Mouse (Mus musculus) embryo, embryonic 11.5 days (tissue): Measurements from ENCODE around the gene Stip1.

Source experiments
- DNase-seq: peaks from one replicate; pipeline ENCODE4 v3.0.0-alpha.2; 2012; ENCODE audit warnings: low read depth, low spot score

Stip1 gene

DNA sequence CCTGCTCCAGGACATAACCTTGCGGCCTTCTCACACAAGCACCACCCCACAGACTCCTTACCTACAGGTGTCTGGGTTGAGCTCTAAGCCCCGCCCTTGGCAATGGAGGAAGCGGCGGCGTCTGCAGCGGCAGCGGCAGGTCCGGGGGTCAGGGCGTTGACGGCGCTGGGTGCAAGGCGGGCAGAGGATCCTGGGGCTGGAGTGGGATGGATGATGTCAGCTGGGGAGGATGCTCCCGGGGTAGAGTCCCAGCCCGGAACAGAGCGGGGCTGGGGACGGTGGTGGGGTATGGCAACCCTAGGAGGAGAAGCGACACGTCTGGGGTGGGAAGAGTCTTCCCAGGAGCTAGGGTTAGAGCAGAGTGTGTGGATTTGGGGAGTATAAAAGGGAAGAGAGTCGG lies 54.5 kb downstream of the Stip1 start:
- DNase-seq: no peak

GRCm38 (mm10) chr19:6983621-6984020 lies 56.1 kb downstream of the Stip1 start:
- DNase-seq: no peak

DNA sequence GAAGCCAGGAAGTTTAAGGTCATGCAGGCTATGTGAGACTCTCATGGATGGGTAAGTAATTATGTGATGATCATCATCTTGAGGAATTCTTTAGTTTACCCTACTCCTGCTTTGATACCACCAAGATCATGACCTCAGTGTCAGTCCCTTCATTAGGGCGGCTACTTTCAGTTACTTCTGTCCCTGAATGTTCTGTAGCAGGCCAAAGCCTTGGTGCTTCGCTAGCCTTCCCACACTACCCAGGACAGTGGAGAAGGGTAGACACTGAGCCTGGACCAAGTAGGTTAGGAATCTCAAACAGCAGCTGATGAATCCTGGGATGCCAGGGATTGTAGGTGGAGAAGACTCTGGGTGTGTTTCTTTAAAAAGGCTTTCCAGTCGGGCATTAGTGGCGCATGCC lies 58.3 kb downstream of the Stip1 start:
- DNase-seq: no peak

DNA sequence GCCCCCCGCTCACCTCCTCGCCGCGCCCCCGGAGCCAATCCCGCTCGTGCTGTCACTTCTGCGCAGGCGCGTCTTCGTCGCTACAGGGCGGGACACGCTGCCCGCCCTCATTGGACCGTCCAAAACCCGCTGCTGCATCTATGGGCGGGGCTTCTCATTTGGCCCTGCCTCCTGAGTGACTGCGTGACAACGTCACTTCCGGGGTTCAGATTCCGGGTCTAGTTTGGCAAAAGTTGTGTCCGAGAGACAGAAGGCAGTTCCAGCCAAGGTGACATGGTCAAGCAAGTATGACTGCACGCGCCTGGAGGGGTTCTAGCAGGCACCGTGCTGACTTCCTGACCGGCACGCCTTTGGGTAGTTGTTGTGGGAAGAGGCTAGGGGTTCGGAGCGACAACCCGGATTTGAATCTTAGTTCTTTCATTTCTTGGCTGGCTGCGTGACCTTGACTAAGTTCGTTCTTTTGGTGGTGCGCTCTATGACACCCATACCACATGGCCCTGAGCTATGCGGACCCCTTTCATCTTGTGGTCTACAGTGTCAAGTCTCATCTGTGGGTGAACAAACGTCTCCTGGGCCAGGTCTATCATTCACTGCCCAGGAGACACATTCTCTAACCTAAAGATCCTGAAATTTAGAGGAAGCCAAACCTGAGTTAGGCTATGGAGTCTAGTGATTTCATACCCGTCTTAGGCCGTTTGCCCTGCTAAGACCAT lies 59.2 kb downstream of the Stip1 start, which contains the start of gene Fkbp2:
Gene Fkbp2, minus strand, starts transcription at position 121 of the 713 bp plus-strand sequence.
- peak; percentile 99 for DNase-seq

- peak; percentile 98 for DNase-seq
Observed at GRCm38 (mm10) chr19:6979486-6980380, 60.0 kb downstream of the Stip1 start.

GRCm38 (mm10) chr19:6979001-6979479 lies 60.7 kb downstream of the Stip1 start:
- DNase-seq: no peak

GRCm38 (mm10) chr19:6978639-6978974 lies 61.2 kb downstream of the Stip1 start:
- DNase-seq: no peak

- no peak for DNase-seq
Observed at GRCm38 (mm10) chr19:6977759-6978638, 61.8 kb downstream of the Stip1 start.

DNA sequence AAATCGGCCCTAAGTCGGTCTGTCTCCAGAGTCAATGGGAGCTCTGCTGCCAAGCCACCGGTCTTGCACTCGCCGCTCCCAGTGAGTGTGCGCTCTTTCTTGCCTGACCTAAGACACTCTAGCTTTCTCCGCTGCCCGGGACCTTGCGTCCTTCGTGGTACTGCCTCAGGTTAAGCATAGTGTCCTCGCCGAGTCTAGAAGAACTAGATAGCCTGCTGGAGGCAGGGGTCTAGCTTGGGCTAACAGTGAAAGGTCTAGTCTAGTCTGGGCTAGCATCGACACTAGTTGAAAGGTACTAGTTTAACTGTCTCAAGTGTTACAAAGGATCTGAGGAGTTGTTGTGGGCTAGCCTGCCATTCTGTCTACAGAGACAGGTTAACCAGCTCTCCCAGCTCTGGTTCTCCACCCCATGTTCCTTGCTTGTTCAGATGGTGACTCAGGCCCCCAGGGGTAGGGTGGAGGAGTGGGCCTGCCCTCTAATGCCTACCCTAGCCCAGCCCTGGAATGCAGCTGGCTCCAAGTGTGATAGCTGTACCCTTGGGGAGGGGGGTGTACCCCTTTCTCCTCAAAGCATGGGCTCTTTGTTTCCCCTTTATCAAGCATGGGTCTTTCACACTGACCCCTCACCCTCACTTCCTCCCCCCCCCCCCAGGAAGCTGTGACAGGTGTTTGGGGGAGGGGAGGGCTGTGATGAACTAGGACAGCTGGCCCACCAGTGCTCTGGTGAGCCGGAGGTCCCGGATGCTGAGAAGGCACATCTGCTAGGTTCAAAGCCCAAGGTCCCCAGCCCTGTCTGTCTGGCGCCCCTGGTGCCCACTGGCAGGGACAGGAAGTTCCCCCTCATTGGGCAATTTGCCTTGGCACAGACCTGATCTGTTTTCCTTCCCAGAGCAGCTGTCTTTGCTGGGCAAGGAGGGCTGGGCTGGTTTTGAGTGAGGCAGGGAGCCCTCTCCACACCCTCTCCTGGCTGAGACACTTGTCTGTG lies 63.9 kb downstream of the Stip1 start, which contains the start of gene Plcb3:
Gene Plcb3, minus strand, starts transcription at position 934 of the 985 bp plus-strand sequence.
- no peak for DNase-seq

DNA sequence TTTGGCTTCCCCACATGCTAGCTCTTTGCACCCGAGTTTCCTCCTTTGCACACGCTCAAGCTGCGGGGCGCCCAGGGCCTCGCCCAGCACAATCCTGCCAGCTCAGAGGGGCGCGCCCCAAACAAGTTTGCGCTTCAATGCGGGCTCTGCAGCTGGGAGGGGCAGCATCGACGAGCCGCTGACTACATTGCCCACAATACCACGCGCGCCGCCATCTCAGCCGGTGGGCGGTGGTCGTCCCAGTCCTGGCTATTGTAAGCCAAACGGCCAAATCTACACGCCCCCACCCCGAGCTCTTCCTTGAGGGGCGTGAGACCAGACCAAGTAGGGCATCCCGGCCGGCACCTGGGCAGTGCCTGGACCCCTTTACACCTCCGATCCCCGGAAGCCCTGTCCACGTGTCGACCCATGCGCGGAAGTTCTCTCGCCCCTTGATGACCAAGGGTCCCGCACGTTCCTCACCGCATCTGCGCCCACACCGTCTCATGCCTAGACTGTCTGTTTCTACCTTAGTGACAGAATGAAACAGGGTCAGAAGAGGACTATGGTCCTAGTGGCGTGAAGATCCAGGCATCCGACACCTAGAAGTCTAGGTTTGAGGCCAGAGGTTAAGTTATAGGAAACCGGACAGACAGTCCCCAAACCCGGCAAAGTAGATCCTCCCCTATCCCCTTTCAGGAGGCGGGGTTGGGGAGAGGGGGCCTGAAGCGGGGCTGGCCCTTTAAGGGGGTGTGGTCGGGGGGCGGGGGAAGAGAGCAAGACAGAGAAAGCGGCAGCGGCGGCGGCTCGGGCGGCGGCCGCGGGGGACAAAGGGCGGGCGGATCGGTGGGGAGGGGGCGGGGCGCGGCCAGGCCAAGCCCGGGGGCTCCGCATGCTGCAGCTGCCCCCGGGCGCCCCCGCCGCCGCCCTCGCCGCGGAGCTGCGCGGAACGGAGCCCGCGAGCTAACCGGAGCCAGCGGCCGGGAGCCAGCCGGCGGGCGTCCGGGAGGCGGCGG lies 65.3 kb downstream of the Stip1 start, which contains the start of gene Ppp1r14b:
Gene Ppp1r14b, plus strand, starts transcription at position 758 of the 995 bp plus-strand sequence.
- peak; percentile 84 for DNase-seq

DNA sequence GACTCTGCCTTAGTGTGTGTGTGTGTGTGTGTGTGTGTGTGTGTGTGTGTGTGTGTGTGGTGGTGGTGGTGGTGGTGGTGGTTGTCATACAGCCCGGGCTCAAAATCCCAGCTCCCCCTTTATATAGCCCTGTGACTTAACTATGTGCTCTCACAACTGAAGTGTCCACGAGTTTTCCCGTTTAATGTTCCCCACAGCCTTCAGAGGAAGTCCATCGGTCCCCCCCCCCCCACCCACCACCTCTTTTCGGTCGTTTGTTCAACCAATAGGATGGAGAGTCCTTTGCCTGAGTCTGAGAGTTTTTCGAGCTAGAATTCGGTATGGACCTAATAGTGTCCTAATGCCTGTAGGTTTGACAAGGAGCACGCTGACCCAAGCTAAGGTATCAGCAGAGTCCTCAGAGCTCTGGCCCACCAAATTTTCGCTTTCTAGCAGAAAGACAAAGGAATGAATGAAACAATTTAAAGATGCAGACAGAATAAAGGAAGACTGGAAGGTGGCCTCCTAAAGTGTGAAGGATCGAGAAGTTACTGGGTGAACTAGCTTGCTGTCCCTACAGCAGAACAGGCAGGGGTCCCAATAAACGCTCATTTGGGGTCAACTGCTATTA lies 66.1 kb downstream of the Stip1 start:
- DNase-seq: no peak

DNA sequence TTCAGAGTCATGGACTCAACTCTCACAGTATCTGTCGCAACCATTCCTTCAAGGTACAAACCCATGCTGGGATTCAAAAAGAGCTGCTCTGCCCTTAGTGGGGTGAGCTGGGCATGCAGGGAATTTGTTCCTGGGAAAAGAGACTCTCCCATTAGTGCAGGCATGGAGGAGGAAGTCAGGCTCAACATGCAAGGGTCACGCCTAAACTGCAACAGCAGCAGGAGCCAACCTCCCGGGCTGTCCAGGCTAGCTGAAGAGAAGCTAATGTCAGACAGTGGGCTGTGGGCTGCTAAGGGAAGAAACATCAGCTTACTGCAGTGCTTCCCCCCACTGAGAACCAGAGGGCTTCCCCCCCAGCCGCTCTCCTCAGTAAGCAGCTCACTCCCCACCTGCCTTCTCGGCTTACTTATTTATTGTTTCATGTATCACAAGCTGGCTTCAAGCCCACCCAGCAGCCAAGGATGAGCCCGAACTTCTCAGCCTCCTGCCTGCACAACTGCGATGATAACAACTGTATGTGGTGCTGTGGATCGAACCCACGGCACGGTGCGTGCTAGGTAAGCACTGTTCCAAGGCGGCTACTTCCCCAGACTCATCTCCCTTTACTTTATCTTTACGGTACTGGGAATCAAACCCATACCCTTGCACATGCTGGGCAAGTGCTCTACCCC lies 67.4 kb downstream of the Stip1 start:
- DNase-seq: no peak

DNA sequence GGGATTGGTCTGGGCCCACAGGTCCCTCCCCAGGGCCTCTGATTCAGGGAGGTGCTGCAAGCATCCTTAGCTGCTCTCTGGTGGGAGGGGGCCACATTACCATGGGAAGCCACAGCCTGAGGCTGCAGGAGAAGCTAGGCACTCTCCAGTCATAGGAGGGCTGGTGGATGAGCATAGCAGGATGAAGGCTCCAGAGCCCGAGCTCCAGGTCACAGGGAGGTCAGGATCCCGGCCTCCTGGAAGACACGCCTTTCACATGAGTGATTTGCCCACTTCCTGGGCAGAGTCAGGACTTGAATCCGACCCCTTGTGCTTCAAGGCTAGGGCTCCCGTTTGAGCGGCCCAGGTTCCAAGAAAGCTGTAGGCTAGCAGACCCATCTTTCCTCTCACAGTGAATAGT lies 68.1 kb downstream of the Stip1 start:
- no peak for DNase-seq
